In genomic region chr4:151449981-151450380, GRCm38 (mm10) we compare ENCODE assay signal across 11 mouse cellular contexts.
DNase-seq lines count a peak whose midpoint lies in the region; ATAC-seq lines count a peak whose summit lies in the region.
"Had no signal": no experiment of that assay in that cellular context is flagged by ENCODE, and none has a peak within 500 bp of the region (broad histone marks: within the 10 kb centered on the region; RNA-seq: fewer than 3 reads in every experiment).

No protein-coding gene starts in this region.

- peak overlapping the region; percentile 51 for H3K9ac ChIP-seq in hindbrain, embryonic 13.5 days
- no peak overlapping the region for H3K9ac ChIP-seq in midbrain, embryonic 15.5 days

- no peak overlapping the region for H3K4me3 ChIP-seq in hindbrain, embryonic 13.5 days
- no peak overlapping the region for H3K4me3 ChIP-seq in midbrain, embryonic 15.5 days

- H3K4me1 ChIP-seq in hindbrain, embryonic 13.5 days (replicated peaks): peaks cover 69% of the 10 kb centered on the region
- H3K4me1 ChIP-seq in midbrain, embryonic 15.5 days: peaks cover 35% of the 10 kb centered on the region

- H3K27ac ChIP-seq in hindbrain, embryonic 13.5 days: peak overlapping the region; percentile 55
- H3K27ac ChIP-seq in midbrain, embryonic 15.5 days: peak overlapping the region; percentile 1

- H3K4me2 ChIP-seq in hindbrain, embryonic 13.5 days: no peak overlapping the region
- no peak overlapping the region for H3K4me2 ChIP-seq in midbrain, embryonic 15.5 days

- H3K27me3 ChIP-seq in hindbrain, embryonic 13.5 days: 0 out of 2 replicates have a peak, but pooled peaks cover 6% of the 10 kb centered on the region
- H3K27me3 ChIP-seq in midbrain, embryonic 15.5 days (replicated peaks): no peaks in the 10 kb centered on the region

- peak; percentile 72 to 77 for DNase-seq in cerebellum, postnatal 10 days
- no peak for DNase-seq in cerebellum, adult 11 months
- DNase-seq in R1 (ENCODE audit: low read depth, low spot score) (peak; percentile 24), liver (no peak)
- no peak for DNase-seq in urinary bladder, postnatal 4 days (ENCODE audit: low spot score in 2 of 2)
- DNase-seq in T-cell, adult 2 months (ENCODE audit: low spot score): no peak
- DNase-seq: cerebellum, postnatal 36 days; kidney, adult 11 months; lung, adult 2 months had no signal

- peak; percentile 40; the same call in 1 of the 2 replicates for ATAC-seq in hindbrain, embryonic 13.5 days (ENCODE audit: low FRiP score)
- ATAC-seq in midbrain, embryonic 15.5 days (replicated peaks): 0 out of 2 replicates have a peak, but pooled peaks have one; percentile 46

- no peaks in the 10 kb centered on the region for H3K9me3 ChIP-seq in hindbrain, embryonic 13.5 days
- no peaks in the 10 kb centered on the region for H3K9me3 ChIP-seq in midbrain, embryonic 15.5 days

- WGBS in hindbrain, embryonic 13.5 days: 11% methylated on average over 8 of the region's 8 CpGs
- 5% methylated on average over 8 of the region's 8 CpGs for WGBS in midbrain, embryonic 15.5 days

- H3K36me3 ChIP-seq in hindbrain, embryonic 13.5 days: no peaks in the 10 kb centered on the region
- H3K36me3 ChIP-seq in midbrain, embryonic 15.5 days (replicated peaks): no peaks in the 10 kb centered on the region

Comparison
In these comparisons a context has a peak if more than half of its experiments do, and no peak if none do; other contexts are left out.
1. DNase-seq: peak in cerebellum, postnatal 10 days (2 of 2) and R1 (single experiment); none in cerebellum, adult 11 months (single experiment), urinary bladder, postnatal 4 days (0 of 2), liver (single experiment) and T-cell, adult 2 months (single experiment).